Mouse (Mus musculus) activated CD4-positive, CD25-positive, alpha-beta regulatory T cell, adult 4 months (primary cell): ENCODE measurements around the gene Arap2. TPM values are rescaled to one million over a fixed set of nuclear protein-coding genes. Genes with fewer than 3 reads are reported as not detected.
"Not testable (repeated sequence)": the region's sequence is repeated elsewhere in the genome, so short reads cannot be mapped to it uniquely, and the experiment has no call there.

ENCODE experiments used
- ATAC-seq: one replicate; pipeline ENCODE4 v1.8.0; 2017
- polyA plus RNA-seq, 2 experiments: library from polyadenylated mRNA; unstranded; fragments of 100-300 nt; shearing (Covaris generic); gene quantifications; one replicate each; pipeline ENCODE4 v1.2.1; 2017

The Arap2 gene
- polyA plus RNA-seq, 2 experiments from 2014 or later, result 19.5 to 27.0 TPM

GRCm38 (mm10) chr5:62739451-62740415, 26.2 kb downstream of the Arap2 start:
- no peak for ATAC-seq

GRCm38 (mm10) chr5:62730573-62730972, 35.4 kb downstream of the Arap2 start:
- not testable (repeated sequence) for ATAC-seq

DNA sequence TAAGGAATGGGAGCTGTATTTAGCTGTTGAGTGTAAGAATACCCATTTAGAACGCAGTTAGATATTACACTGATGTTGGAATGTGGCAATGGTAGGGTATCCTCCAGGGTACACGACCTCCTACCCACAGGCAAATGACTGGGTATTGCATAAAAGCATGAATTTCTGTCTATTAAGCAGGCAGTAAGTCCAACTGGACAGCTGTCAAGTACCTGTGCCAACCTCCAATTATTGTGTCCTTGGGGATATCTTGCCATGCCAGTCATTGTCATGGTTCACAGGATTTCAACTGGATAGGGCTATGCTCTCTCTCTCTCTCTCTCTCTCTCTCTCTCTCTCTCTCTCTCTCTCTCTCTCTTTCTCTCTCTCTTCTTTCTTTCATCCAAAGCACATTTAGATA, 40.4 kb downstream of the Arap2 start:
- no peak for ATAC-seq

DNA sequence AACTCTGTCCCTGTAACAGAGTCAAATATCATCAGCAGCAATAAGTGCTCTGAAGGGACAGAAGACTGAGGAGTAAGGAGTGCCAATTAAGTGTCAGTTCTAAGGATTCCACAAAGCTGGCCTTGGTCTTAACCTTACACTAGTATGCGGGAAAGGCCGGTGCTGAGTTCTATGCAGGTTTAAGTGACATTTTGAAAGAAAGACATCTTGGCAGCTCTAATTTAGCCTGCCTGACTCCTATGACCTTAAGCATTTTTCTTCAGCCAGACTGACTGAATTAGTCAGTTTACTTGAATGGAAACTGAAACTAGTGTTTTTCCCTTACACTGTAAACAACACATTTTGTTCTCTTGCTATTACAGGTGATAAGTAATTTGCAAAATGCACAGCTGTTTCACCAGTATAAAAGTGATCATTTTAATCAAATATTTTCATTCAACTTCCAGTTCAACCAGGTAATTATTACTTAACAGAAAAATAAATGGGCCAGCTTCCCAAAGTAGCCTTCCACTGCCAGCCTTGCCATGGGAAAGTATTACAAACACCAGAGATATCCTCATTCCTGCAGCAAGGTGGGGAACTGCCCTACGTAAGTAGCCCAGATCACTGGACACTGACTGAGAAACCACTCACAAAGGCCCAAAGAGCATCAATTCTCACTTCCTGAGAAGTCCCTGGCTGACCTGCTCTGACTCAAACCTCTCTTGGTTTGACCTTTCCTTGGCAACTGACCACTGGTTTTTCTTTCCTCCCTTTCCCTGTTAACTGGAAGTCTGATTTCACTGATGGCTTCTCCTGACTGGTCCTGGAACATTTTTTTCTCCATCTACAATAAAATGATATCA, 42.5 kb downstream of the Arap2 start:
- ATAC-seq, result peak; percentile 89

GRCm38 (mm10) chr5:62716468-62716867, 49.5 kb downstream of the Arap2 start:
- no peak for ATAC-seq

- no peak for ATAC-seq
Measured at GRCm38 (mm10) chr5:62715977-62716376, 50.0 kb downstream of the Arap2 start.

- peak; percentile 45 for ATAC-seq
Measured at GRCm38 (mm10) chr5:62715436-62715835, 50.5 kb downstream of the Arap2 start.

GRCm38 (mm10) chr5:62710955-62711354, 55.0 kb downstream of the Arap2 start:
- ATAC-seq, result peak; percentile 17

GRCm38 (mm10) chr5:62706900-62707299, 59.1 kb downstream of the Arap2 start:
- ATAC-seq, result no peak

DNA sequence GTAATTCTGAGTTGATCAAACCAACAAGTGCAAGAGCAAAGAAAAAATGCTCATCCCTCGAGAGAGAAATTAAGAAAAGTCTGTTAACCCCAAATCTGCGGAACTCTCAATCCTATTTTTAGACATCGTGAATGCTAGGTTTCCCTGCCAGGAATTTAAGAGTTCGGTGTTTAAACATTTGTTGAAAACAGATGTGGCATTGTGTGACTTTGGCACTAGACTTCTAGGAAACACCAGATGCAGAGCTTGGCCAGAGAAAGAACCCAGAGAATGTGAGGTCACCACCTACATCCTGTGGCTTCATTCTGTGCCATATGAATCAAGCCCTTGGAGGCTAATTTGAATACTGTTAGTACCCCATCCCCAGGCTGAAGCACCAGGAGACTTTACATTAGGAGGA, 76.0 kb downstream of the Arap2 start:
- no peak for ATAC-seq

DNA sequence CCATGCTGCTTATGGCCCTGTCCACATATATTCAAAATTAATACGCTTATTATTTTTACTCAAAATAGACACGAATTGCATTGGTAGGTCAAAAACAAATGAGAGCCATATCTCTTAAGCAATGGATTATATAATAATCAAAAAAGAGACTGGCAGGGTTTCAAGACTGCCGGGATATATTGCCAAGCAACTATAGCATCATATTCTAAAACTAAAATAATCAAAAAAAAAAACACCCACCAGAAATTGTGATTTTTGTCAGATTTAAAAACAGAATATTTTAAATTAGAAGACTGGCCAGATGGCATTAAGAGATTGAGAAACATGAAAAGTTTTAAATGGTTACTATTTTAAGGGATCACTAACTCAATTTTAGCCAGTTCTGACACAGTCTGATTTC, 82.2 kb downstream of the Arap2 start:
- ATAC-seq, result no peak

DNA sequence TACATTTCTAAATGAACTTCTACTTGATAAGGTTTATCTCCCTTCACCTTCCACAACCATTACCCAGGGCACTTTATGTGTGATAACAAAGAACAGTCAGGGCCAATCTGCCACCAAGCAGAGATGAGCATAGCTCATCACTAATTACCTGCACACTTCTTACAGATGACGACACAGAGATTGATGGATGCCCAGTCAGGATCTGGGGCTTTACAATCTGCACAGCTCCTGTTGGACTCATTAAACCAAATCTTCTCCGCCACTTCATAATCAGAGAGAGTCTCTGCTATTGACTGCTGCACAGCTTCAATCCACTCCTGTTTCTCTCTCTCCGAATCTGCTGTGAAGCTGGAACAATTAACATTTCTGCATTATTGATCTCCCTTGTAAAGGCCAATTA, 82.8 kb downstream of the Arap2 start:
- ATAC-seq, result no peak

- ATAC-seq, result no peak
Measured at GRCm38 (mm10) chr5:62677390-62677789, 88.6 kb downstream of the Arap2 start.

DNA sequence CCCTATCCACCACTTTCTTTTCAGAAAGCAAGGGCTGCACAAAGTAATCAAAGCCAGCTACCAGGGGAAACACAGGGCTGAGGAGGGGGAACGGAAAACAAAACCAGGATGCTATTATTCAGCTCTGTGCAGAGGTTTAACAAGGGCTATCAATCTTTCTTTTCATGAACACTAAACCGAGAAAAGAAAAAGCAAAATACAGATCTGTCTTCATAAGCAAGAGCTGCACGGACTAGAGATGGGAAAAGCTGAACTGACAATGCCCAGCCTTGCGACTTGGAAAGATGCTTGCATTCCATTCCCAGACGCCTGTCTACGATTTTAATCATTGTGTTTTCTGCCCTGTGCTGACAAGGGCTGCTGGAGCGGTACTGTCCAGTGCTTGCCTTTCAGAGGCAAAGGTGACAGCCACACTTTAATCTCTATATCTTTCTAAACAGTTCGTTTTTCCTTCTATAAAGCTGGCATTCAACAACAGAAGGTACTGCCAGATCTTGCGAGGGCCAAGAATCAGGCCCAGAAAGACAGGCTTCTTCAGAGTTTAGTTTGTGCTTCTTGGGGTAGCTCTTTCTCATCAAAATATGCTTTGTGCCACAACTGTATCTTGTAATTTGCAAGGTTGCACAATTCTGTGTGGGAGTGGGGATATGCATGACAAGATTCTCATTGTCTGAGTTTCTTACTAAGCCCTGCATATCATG, 93.1 kb downstream of the Arap2 start:
- ATAC-seq, result no peak

- ATAC-seq, result no peak
Measured at GRCm38 (mm10) chr5:62665329-62665728, 100.6 kb downstream of the Arap2 start.

GRCm38 (mm10) chr5:62664847-62665246, 101.1 kb downstream of the Arap2 start:
- ATAC-seq, result no peak

DNA sequence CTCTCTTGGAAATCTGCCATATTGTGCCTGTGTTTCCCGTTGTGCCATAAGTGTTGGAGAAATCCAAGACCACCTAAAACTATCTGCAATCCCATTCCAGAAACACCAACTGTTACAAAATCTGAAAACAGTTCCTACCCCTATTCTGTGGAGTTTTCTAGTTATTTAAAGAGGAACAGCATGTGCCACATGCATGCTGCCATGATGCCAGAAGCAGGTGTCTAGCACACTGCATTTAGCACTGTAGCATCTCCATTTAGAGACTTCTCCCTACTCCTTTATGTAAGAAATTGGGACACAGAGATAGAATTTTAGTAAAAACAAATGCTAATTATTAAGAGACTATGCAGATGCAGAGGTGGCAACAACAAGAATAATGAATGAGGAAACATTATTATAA, 102.8 kb downstream of the Arap2 start:
- no peak for ATAC-seq

DNA sequence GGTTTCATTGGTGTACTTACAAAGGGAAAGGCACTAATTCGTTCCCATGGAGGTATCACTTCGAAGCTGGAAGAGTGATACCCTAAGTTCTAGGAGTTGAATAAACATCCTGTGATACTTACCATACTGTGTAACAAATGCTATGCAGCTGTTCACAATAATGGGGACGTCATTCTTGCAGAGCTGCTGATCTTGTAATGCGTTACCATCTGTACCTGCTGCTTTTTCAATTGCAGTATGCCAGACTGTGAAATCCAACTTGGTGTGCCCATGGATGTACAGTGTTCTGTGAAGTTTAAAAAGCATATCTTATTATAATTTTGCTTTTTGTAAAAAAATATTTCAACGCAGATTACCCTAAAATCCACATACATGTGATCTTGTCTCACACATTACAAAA, 112.0 kb downstream of the Arap2 start:
- no peak for ATAC-seq

- no peak for ATAC-seq
Measured at GRCm38 (mm10) chr5:62642330-62642729, 123.6 kb downstream of the Arap2 start.

DNA sequence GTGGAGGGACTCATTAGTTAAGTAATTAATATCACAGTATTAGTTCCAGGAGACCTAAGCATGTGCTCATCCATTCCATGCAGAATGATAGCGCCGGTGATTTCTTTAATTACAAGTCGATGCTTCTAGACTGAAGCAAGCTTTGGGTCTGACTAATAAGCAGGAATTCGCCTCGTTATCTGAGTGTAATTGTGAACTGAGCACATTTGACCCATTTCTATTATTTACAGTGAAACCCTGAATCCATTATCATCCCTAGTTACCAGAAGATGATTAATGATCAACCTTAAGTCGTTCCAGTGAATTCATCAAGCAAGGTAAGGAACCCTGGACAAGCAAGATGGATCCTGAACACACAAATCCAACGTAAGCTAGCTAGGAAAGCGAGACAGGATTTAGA, 125.5 kb downstream of the Arap2 start:
- no peak for ATAC-seq

DNA sequence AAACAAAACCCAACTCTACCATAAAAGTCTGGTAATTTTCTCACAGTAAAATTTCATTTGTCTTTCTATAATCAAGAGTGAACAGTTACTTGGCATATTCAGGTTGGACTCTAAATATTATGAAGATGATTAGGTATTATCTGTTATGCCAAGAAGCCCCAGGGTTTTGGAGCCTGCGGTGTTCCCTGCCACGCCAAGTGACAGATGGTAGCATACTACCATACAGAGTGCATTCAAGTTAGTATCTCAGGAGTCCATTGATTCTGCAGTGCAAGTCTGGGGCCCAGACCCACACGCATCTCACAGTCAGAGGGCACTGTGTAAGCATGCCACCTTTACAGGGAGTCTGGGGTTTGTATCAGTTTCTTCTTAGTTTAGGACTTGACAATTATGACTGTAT, 129.6 kb downstream of the Arap2 start:
- ATAC-seq, result no peak

- ATAC-seq, result no peak
Measured at GRCm38 (mm10) chr5:62628901-62629300, 137.1 kb downstream of the Arap2 start.
